Mouse (Mus musculus): ENCODE data around the gene 4833439L19Rik. TPM values are rescaled to one million over a fixed set of nuclear protein-coding genes. Genes with fewer than 3 reads are reported as not detected.

The 4833439L19Rik gene
- polyA plus RNA-seq (2012; rRNA removed; ENCODE audit: low replicate concordance): 110 and 120 TPM in 2 replicates

GRCm38 (mm10) chr13:54565201-54565581 lies at the start of gene 4833439L19Rik:
Gene 4833439L19Rik (minus strand): TSS chr13:54565435.

DNA sequence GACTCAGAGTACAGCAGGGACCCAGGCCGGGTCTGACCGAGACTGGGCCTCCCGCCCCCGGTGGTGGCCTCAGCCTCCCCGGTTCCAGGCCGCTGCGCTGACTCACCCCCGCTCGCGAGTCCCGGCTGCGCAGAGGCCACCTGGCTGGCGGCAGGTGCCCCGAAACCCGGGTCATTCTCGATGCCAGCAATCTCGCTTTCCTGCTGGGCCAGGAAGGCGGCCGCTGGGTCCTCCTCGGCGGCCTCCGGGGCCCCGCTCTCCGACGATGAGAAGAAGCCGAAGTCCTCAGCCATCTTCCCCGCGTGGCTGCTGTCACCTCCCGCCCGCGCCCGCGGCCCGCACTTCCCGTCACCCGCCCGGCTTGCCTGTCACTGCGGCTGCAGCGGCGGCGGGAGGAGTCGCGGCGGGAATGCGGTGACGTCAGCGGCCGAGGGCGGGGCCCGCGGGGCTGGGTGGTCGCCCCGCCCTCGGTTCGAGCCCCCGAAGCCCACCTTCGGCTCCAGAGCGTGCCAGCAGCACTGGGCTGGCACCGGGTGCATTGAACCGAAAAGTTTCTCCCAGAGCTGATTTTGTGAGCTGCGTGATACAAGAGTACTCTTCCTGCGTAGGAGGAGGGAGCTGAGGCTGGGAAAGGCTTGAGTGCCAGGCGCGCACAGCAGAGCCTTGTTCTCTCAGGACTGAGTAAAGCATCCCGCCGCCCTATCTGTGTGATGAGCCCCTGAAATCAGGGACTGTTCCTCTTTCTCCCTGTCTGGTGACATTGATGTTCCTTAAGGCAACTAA lies 45.9 kb upstream of the 4833439L19Rik start, which contains the start of gene Cltb:
Gene Cltb, minus strand, starts transcription at position 373 of the 783 bp plus-strand sequence.

DNA sequence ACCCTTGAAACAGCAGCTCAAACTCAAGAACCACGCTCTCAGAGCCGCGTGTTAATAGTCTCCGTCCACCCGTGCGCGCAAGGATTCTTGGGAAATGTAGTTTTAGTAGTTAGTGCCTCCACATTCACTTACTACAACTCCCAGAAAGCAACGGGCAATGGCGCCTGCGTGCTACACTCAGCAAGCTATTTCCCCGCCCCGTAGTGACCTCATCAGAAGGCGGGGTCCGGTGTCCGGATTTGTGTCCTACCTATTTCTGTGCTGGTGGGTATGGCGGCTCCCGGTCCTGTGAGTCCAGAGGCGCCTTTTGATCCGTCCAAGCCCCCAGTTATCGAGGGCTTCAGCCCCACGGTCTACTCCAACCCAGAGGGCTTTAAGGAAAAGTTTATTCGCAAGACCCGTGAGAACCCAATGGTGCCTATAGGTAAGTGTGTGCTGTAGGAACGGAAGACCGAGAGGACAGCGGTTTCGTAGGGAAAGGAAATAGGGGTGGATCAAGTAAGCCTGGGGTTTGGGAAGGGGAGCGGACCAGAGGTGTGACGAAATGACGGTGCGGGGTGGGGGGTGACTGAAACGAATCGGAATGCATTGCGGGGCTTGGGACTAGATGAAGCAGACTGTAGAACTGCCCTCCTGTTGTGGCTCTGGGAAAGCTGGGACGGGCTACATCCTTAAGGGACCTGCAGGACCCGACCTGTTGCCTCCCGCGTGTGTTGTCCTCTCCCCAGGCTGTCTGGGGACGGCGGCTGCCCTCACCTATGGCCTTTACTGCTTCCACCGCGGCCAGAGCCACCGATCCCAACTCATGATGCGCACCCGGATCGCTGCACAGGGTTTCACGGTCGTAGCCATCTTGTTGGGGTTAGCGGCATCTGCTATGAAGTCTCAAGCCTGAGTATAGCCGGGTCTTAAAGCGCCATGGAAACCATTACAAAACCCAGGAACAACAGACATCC lies 25.0 kb upstream of the 4833439L19Rik start, which contains the start of the genes Nop16 and Higd2a:
Gene Nop16, minus strand, starts transcription at position 95 of the 956 bp plus-strand sequence.
Gene Higd2a, plus strand, starts transcription at position 212 of the 956 bp plus-strand sequence.

DNA sequence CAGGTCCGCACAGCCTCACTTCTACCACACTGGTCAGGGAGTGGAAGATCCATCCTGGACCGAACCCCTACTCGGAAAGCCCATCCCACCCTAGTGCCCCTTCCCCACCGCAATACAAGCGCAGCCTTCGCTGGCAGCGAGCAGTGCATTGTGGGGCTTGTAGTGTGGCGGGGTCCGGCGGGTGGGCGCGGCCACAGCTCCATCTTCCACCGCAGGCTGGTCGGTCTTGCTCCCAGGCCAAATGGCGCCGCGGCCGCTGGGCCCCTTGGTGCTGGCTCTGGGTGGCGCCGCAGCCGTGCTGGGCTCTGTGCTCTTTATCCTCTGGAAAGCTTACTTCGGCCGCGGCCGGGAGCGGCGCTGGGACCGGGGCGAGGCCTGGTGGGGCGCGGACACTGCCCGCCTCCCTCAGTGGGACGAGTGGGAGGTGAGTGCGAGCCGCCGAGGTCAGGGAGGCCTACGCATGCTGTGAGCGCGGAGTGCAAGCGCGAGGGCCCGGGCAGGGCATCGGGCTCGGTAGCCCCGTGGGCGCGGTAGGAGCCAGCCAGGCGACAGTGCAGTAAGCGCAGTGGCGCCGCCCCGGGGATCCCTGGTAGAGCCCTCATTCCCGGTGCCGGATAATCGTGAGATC lies 9.7 kb upstream of the 4833439L19Rik start, which contains the start of gene Arl10:
Gene Arl10, plus strand, starts transcription at position 162 of the 628 bp plus-strand sequence.

GRCm38 (mm10) chr13:54503604-54504521 lies 61.4 kb downstream of the 4833439L19Rik start, which contains the start of gene Simc1:
Gene Simc1 (plus strand): TSS chr13:54503779.

Other genes with a start within 250 kb of the 4833439L19Rik start
- gene Cplx2, start 194.1 kb downstream of the 4833439L19Rik start, polyA plus RNA-seq (2012; rRNA removed; ENCODE audit: low replicate concordance): 3.5 and 4.1 TPM in 2 replicates
- 15.6 and 21.2 TPM in 2 replicates for gene Thoc3, start 96.6 kb downstream of the 4833439L19Rik start, polyA plus RNA-seq (2012; rRNA removed; ENCODE audit: low replicate concordance)
- gene Simc1, start 61.7 kb downstream of the 4833439L19Rik start, polyA plus RNA-seq (2012; rRNA removed; ENCODE audit: low replicate concordance): 1.9 and 4.9 TPM in 2 replicates
- gene Arl10, start 9.6 kb upstream of the 4833439L19Rik start, polyA plus RNA-seq (2012; rRNA removed; ENCODE audit: low replicate concordance): 5.1 and 9.0 TPM in 2 replicates
- gene Nop16, start 24.7 kb upstream of the 4833439L19Rik start, polyA plus RNA-seq (2012; rRNA removed; ENCODE audit: low replicate concordance): 1.4 and 1.8 TPM in 2 replicates
- 208 and 284 TPM in 2 replicates for gene Higd2a, start 24.8 kb upstream of the 4833439L19Rik start, polyA plus RNA-seq (2012; rRNA removed; ENCODE audit: low replicate concordance)
- 84.0 and 133 TPM in 2 replicates for gene Cltb, start 45.9 kb upstream of the 4833439L19Rik start, polyA plus RNA-seq (2012; rRNA removed; ENCODE audit: low replicate concordance)
- gene Faf2, start 56.3 kb upstream of the 4833439L19Rik start, polyA plus RNA-seq (2012; rRNA removed; ENCODE audit: low replicate concordance): 9.9 and 11.1 TPM in 2 replicates
- gene Rnf44, start 128.5 kb upstream of the 4833439L19Rik start, polyA plus RNA-seq (2012; rRNA removed; ENCODE audit: low replicate concordance): 205 and 292 TPM in 2 replicates
- gene Cdhr2, start 136.0 kb upstream of the 4833439L19Rik start, polyA plus RNA-seq (2012; rRNA removed; ENCODE audit: low replicate concordance): 371 and 632 TPM in 2 replicates
- gene Gprin1, start 184.4 kb upstream of the 4833439L19Rik start, polyA plus RNA-seq (2012; rRNA removed; ENCODE audit: low replicate concordance): 0.38 and 0.39 TPM in 2 replicates
- 0.62 and 1.2 TPM in 2 replicates for gene Sncb, start 201.2 kb upstream of the 4833439L19Rik start, polyA plus RNA-seq (2012; rRNA removed; ENCODE audit: low replicate concordance)
- not detected in 2 replicates for gene Eif4e1b, start 218.6 kb upstream of the 4833439L19Rik start, polyA plus RNA-seq (2012; rRNA removed; ENCODE audit: low replicate concordance)
- 7.2 and 12.5 TPM in 2 replicates for gene Tspan17, start 223.9 kb upstream of the 4833439L19Rik start, polyA plus RNA-seq (2012; rRNA removed; ENCODE audit: low replicate concordance)

Measured in duodenum, adult 2 months (tissue).